Mouse (Mus musculus) layer of hippocampus, adult 9-11 months (tissue): ENCODE data around the gene Rnf39.

Experiments used
- DNase-seq: peaks from one replicate; pipeline ENCODE4 v3.0.0; 2022

The Rnf39 gene

GRCm38 (mm10) chr17:36942391-36942790 is 327 bp upstream of the Rnf39 start:
- no peak for DNase-seq

GRCm38 (mm10) chr17:36943691-36944090 is 973 bp downstream of the Rnf39 start:
- DNase-seq = no peak

GRCm38 (mm10) chr17:36944121-36944775 is 1.5 kb downstream of the Rnf39 start:
- DNase-seq = no peak

GRCm38 (mm10) chr17:36947051-36947819 is 4.5 kb downstream of the Rnf39 start:
- no peak for DNase-seq

- no peak for DNase-seq
These were observed 5.6 kb downstream of the Rnf39 start for GRCm38 (mm10) chr17:36948286-36948685.

GRCm38 (mm10) chr17:36949265-36949664 is 6.5 kb downstream of the Rnf39 start:
- DNase-seq = no peak

GRCm38 (mm10) chr17:36950981-36951947 is 8.5 kb downstream of the Rnf39 start, which contains the start of gene Ppp1r11:
Gene Ppp1r11, minus strand, starts transcription at chr17:36951741.
- DNase-seq = peak; percentile 97

GRCm38 (mm10) chr17:36952631-36953030 is 9.9 kb downstream of the Rnf39 start:
- no peak for DNase-seq

- DNase-seq = no peak
These were observed 10.3 kb downstream of the Rnf39 start for GRCm38 (mm10) chr17:36953062-36953461.

- DNase-seq = peak; percentile 97
These were observed 15.5 kb downstream of the Rnf39 start, which contains the start of the genes Znrd1 and Znrd1as for GRCm38 (mm10) chr17:36957999-36958743. Gene Znrd1, minus strand, starts transcription at chr17:36958559. Gene Znrd1as, plus strand, starts transcription at chr17:36958592.

GRCm38 (mm10) chr17:36958884-36959283 is 16.2 kb downstream of the Rnf39 start:
- no peak for DNase-seq

GRCm38 (mm10) chr17:36961125-36961524 is 18.4 kb downstream of the Rnf39 start:
- no peak for DNase-seq

- no peak for DNase-seq
These were observed 24.2 kb downstream of the Rnf39 start for GRCm38 (mm10) chr17:36966875-36967274.

- no peak for DNase-seq
These were observed 27.7 kb downstream of the Rnf39 start for GRCm38 (mm10) chr17:36970316-36970890.

GRCm38 (mm10) chr17:36971172-36971850 is 28.6 kb downstream of the Rnf39 start:
- DNase-seq = no peak

- DNase-seq = no peak
These were observed 30.1 kb downstream of the Rnf39 start for GRCm38 (mm10) chr17:36972791-36973190.

GRCm38 (mm10) chr17:36973271-36973787 is 30.6 kb downstream of the Rnf39 start:
- DNase-seq = no peak

GRCm38 (mm10) chr17:36981221-36981813 is 38.6 kb downstream of the Rnf39 start, which contains the start of gene 2410137M14Rik:
Gene 2410137M14Rik, minus strand, starts transcription at chr17:36981237.
- DNase-seq = no peak

- no peak for DNase-seq
These were observed 39.1 kb downstream of the Rnf39 start for GRCm38 (mm10) chr17:36981845-36982244.
